Mouse (Mus musculus): Measurements from ENCODE around the gene Med22. TPM values are rescaled to one million over a fixed set of nuclear protein-coding genes. Genes with fewer than 3 reads are reported as not detected.
"Not testable (repeated sequence)": the region's sequence is repeated elsewhere in the genome, so short reads cannot be mapped to it uniquely, and the experiment has no call there.

Gene Med22
- total RNA-seq, 2 experiments from 2014 or later: 49.3 to 50.2 TPM

GRCm38 (mm10) chr2:26916738-26917137, 6.3 kb upstream of the Med22 start:
- no peak for DNase-seq

- peak; percentile 85 for DNase-seq
Observed at GRCm38 (mm10) chr2:26915927-26916728, 5.7 kb upstream of the Med22 start, which contains the start of the genes Surf2 and Surf1. Surf2 (plus strand) TSS chr2:26916367. Surf1 (minus strand) TSS chr2:26916530.

- no peak for DNase-seq
Observed at GRCm38 (mm10) chr2:26914148-26914941, 3.9 kb upstream of the Med22 start.

GRCm38 (mm10) chr2:26913416-26914147, 3.1 kb upstream of the Med22 start:
- DNase-seq: no peak

- DNase-seq: no peak
Observed at GRCm38 (mm10) chr2:26912253-26912770, 1.8 kb upstream of the Med22 start.

GRCm38 (mm10) chr2:26910994-26911765, 703 bp upstream of the Med22 start:
- DNase-seq: peak; percentile 68

- no peak for DNase-seq
Observed at GRCm38 (mm10) chr2:26909387-26909784, 1.1 kb downstream of the Med22 start.

GRCm38 (mm10) chr2:26908710-26909386, 1.6 kb downstream of the Med22 start:
- DNase-seq: no peak

GRCm38 (mm10) chr2:26907109-26907508, 3.4 kb downstream of the Med22 start:
- DNase-seq: peak; percentile 73

- no peak for DNase-seq
Observed at GRCm38 (mm10) chr2:26906431-26906830, 4.0 kb downstream of the Med22 start.

- DNase-seq: no peak
Observed at GRCm38 (mm10) chr2:26905936-26906335, 4.5 kb downstream of the Med22 start.

- DNase-seq: no peak
Observed at GRCm38 (mm10) chr2:26903311-26903710, 7.2 kb downstream of the Med22 start.

GRCm38 (mm10) chr2:26902467-26903220, 7.8 kb downstream of the Med22 start, which contains the start of gene Surf6:
Surf6 (minus strand) TSS chr2:26902879.
- peak; percentile 95 for DNase-seq

- no peak for DNase-seq
Observed at GRCm38 (mm10) chr2:26901834-26902400, 8.6 kb downstream of the Med22 start.

GRCm38 (mm10) chr2:26900731-26901130, 9.7 kb downstream of the Med22 start:
- DNase-seq: no peak

GRCm38 (mm10) chr2:26895898-26896297, 14.6 kb downstream of the Med22 start:
- no peak for DNase-seq

- not testable (repeated sequence) for DNase-seq
Observed at GRCm38 (mm10) chr2:26886170-26886569, 24.3 kb downstream of the Med22 start.

GRCm38 (mm10) chr2:26885541-26885940, 24.9 kb downstream of the Med22 start:
- not testable (repeated sequence) for DNase-seq

GRCm38 (mm10) chr2:26878571-26878970, 31.9 kb downstream of the Med22 start:
- no peak for DNase-seq

- no peak for DNase-seq
Observed at GRCm38 (mm10) chr2:26870666-26871065, 39.8 kb downstream of the Med22 start.
